Mouse (Mus musculus): ENCODE measurements around the gene Kcnh5. TPM values are rescaled to one million over a fixed set of nuclear protein-coding genes. Genes with fewer than 3 reads are reported as not detected.

Kcnh5 gene
- polyA plus RNA-seq, 1 experiment, result 0.02 TPM

DNA sequence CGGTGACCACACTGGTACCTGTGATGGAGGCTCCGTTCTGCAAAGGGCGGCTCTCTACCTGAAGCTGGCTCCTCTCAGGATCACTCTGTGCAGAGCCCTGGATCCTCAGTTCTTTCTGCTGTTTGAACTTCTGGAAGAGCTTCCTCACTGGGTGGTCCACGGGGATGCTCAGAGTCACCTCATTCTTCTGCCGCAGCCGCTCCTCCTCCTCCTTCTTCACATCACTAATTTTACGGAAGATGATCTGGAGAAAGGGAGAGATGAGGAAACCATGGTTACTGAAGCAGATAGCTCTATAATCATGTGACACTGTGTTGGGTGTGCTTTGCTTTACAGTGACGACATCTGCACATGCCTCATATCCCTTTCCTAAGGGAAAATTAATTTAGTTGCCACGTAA is 278.9 kb downstream of the Kcnh5 start:
- no peak overlapping the region for H3K4me2 ChIP-seq (ENCODE audit: low read depth)
- no peaks in the 10 kb centered on the region for H3K36me3 ChIP-seq (ENCODE audit: control insufficient read depth, insufficient read depth)
- no peak overlapping the region for H3K4me3 ChIP-seq
- no peak for TF ChIP-seq MAX (IDR thresholded peaks at IDR 0.05; ENCODE audit: low read depth)
- H3K27me3 ChIP-seq (ENCODE audit: control insufficient read depth, insufficient read depth, insufficient read length), result no peaks in the 10 kb centered on the region
- H3ac ChIP-seq (ENCODE audit: control insufficient read depth, insufficient read length), result no peak overlapping the region
- no peaks in the 10 kb centered on the region for H3K79me2 ChIP-seq (ENCODE audit: control insufficient read depth, insufficient read depth)

DNA sequence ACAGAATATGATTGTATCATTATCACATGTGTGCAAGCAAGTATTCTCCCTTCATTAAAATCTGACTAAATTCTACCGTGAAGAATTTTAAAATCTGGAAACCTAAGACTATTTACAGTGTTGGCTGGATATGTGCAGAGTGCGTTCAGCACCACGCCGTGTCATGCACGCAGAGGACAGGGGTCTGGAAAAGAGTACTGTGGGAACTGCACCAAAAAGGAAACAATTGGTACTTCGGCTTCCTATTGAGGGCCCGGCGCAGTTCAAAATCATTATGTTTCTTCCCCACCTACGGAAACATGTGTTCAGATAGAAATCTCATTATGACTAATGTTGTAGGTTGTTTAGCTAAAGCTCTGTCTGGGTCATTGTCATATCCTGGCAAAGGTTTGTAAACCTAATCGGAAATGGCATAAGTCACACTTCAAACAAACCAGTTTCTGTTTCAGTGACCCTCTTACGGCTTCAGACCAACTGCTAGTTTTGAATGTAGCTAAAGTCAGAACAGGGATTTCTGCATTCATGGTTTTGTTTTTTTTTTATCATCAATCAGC is 282.2 kb downstream of the Kcnh5 start:
- no peaks in the 10 kb centered on the region for H3K36me3 ChIP-seq (ENCODE audit: control insufficient read depth, insufficient read depth)
- H3K27me3 ChIP-seq (ENCODE audit: control insufficient read depth, insufficient read depth, insufficient read length), result no peaks in the 10 kb centered on the region
- H3K4me2 ChIP-seq (ENCODE audit: low read depth), result peak overlapping the region; percentile 56
- TF ChIP-seq TCF12 (IDR thresholded peaks at IDR 0.05; ENCODE audit: insufficient read depth, poor library complexity, severe bottlenecking), result no peak
- no peak for TF ChIP-seq TCF3 (IDR thresholded peaks at IDR 0.05; ENCODE audit: insufficient read length, low read depth)
- no peak for TF ChIP-seq MYOG (IDR thresholded peaks at IDR 0.05; ENCODE audit: control insufficient read depth in 1 of 3, insufficient read depth in 1 of 3, insufficient read length in 2 of 3, low read depth in 2 of 3)
- no peak for TF ChIP-seq REST (IDR thresholded peaks at IDR 0.05; ENCODE audit: insufficient read depth, insufficient read length)
- no peak for TF ChIP-seq POLR2AphosphoS2 (IDR thresholded peaks at IDR 0.05; ENCODE audit: insufficient read length, low read depth)
- TF ChIP-seq E2F4 (IDR thresholded peaks at IDR 0.05; ENCODE audit: insufficient read depth), result no peak
- no peak for TF ChIP-seq CEBPB (IDR thresholded peaks at IDR 0.05; ENCODE audit: insufficient read depth, poor library complexity, severe bottlenecking)
- no peak for TF ChIP-seq USF1 (IDR thresholded peaks at IDR 0.05; ENCODE audit: low read depth)
- TF ChIP-seq POLR2A (IDR thresholded peaks at IDR 0.05; ENCODE audit: insufficient read length, low read depth), result no peak
- TF ChIP-seq MYOD1 (IDR thresholded peaks at IDR 0.05; ENCODE audit: control insufficient read depth in 1 of 3, insufficient read length in 2 of 3, low read depth in 2 of 3), result no peak
- no peak for TF ChIP-seq MAX (IDR thresholded peaks at IDR 0.05; ENCODE audit: low read depth)
- no peak for TF ChIP-seq SRF (IDR thresholded peaks at IDR 0.05; ENCODE audit: control insufficient read depth, insufficient read length, low read depth)
- no peaks in the 10 kb centered on the region for H3K79me2 ChIP-seq (ENCODE audit: control insufficient read depth, insufficient read depth)
- H3ac ChIP-seq (ENCODE audit: control insufficient read depth, insufficient read length), result no peak overlapping the region
- no peak overlapping the region for H3K4me3 ChIP-seq

DNA sequence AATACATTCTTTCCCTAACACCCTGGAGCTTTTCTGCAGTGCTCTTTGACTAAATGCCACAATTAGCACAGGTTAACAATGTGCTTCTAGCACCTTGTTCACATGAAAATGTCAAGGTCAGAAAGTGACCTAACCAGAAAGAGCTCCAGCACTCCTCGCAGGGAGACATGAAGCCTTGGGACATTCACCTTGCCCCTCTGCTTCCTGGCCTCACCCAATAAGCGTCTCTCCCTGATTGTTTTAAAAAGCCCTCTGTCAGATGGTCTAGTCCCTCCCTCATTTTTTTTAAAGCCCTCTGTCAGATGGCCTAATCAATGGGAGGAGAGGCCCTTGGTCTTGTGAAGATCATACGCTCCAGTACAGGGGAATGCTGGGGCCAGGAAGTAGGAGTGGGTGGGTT is 287.7 kb downstream of the Kcnh5 start:
- no peak for TF ChIP-seq TCF3 (IDR thresholded peaks at IDR 0.05; ENCODE audit: insufficient read length, low read depth)
- no peak for TF ChIP-seq POLR2AphosphoS2 (IDR thresholded peaks at IDR 0.05; ENCODE audit: insufficient read length, low read depth)
- TF ChIP-seq SRF (IDR thresholded peaks at IDR 0.05; ENCODE audit: control insufficient read depth, insufficient read length, low read depth), result no peak
- no peak for TF ChIP-seq REST (IDR thresholded peaks at IDR 0.05; ENCODE audit: insufficient read depth, insufficient read length)
- no peak for TF ChIP-seq USF1 (IDR thresholded peaks at IDR 0.05; ENCODE audit: low read depth)
- TF ChIP-seq E2F4 (IDR thresholded peaks at IDR 0.05; ENCODE audit: insufficient read depth), result no peak
- TF ChIP-seq CEBPB (IDR thresholded peaks at IDR 0.05; ENCODE audit: insufficient read depth, poor library complexity, severe bottlenecking), result no peak
- no peak for TF ChIP-seq MAX (IDR thresholded peaks at IDR 0.05; ENCODE audit: low read depth)
- no peak for TF ChIP-seq POLR2A (IDR thresholded peaks at IDR 0.05; ENCODE audit: insufficient read length, low read depth)
- TF ChIP-seq TCF12 (IDR thresholded peaks at IDR 0.05; ENCODE audit: insufficient read depth, poor library complexity, severe bottlenecking), result no peak
- TF ChIP-seq MYOD1 (IDR thresholded peaks at IDR 0.05; ENCODE audit: control insufficient read depth in 1 of 3, insufficient read length in 2 of 3, low read depth in 2 of 3), result no peak
- TF ChIP-seq MYOG (IDR thresholded peaks at IDR 0.05; ENCODE audit: control insufficient read depth in 1 of 3, insufficient read depth in 1 of 3, insufficient read length in 2 of 3, low read depth in 2 of 3), result no peak
- Histone ChIP-seq H3K79me2 (ENCODE audit: control insufficient read depth, insufficient read depth) (no peaks in the 10 kb centered on the region), H3K4me2 (ENCODE audit: low read depth) (no peak overlapping the region), H3K4me3 (no peak overlapping the region), H3ac (ENCODE audit: control insufficient read depth, insufficient read length) (no peak overlapping the region), H3K27me3 (ENCODE audit: control insufficient read depth, insufficient read depth, insufficient read length) (no peaks in the 10 kb centered on the region), H3K36me3 (ENCODE audit: control insufficient read depth, insufficient read depth) (no peaks in the 10 kb centered on the region)

DNA sequence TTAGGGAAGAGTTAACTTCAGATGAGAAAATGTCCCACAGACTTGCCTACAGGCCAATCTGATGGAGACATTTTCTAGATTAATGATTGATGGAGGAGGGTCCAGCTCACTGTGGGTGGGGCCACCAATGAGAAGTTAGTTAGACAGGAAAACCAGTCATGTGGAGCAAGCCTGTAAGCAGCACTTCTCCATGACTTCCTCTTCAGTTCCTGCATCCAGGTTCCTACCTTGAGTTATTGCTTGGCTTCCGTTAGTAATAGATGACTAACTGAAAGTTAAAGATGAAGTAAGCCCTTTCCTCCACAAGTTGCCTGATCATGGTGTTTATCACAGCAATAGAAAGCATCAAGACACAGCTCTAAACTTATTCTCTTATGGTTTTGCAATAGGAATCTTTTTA is 290.1 kb downstream of the Kcnh5 start:
- H3ac ChIP-seq (ENCODE audit: control insufficient read depth, insufficient read length), result no peak overlapping the region

DNA sequence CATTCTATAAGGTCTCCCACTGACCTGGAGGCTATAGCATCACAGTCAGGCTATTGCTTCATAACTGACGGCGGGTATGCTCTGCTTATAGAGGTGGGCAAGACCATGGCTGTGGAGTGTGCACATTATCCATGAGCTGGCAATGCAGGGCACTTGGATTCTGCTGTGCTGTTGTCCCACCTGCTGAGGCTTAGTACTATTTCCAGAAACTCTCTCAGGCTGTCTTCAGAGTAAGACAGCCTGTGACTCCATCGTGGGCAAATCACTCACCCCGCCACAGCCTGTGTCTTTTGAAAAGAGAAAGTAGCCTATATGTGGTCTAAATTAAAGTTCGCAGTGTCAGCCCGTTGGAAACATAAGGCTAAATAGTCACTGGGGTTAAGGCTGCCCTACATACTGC is 295.8 kb downstream of the Kcnh5 start:
- H3K36me3 ChIP-seq (ENCODE audit: control insufficient read depth, insufficient read depth), result no peaks in the 10 kb centered on the region
- H3ac ChIP-seq (ENCODE audit: control insufficient read depth, insufficient read length), result no peak overlapping the region
- TF ChIP-seq TCF3 (IDR thresholded peaks at IDR 0.05; ENCODE audit: insufficient read length, low read depth) (no peak), TCF12 (IDR thresholded peaks at IDR 0.05; ENCODE audit: insufficient read depth, poor library complexity, severe bottlenecking) (no peak), MYOG (IDR thresholded peaks at IDR 0.05; ENCODE audit: control insufficient read depth in 1 of 3, insufficient read depth in 1 of 3, insufficient read length in 2 of 3, low read depth in 2 of 3) (no peak), POLR2AphosphoS2 (IDR thresholded peaks at IDR 0.05; ENCODE audit: insufficient read length, low read depth) (no peak), CEBPB (IDR thresholded peaks at IDR 0.05; ENCODE audit: insufficient read depth, poor library complexity, severe bottlenecking) (no peak), E2F4 (IDR thresholded peaks at IDR 0.05; ENCODE audit: insufficient read depth) (no peak), REST (IDR thresholded peaks at IDR 0.05; ENCODE audit: insufficient read depth, insufficient read length) (no peak), MAX (IDR thresholded peaks at IDR 0.05; ENCODE audit: low read depth) (no peak), SRF (IDR thresholded peaks at IDR 0.05; ENCODE audit: control insufficient read depth, insufficient read length, low read depth) (no peak), USF1 (IDR thresholded peaks at IDR 0.05; ENCODE audit: low read depth) (no peak), MYOD1 (IDR thresholded peaks at IDR 0.05; ENCODE audit: control insufficient read depth in 1 of 3, insufficient read length in 2 of 3, low read depth in 2 of 3) (no peak), POLR2A (IDR thresholded peaks at IDR 0.05; ENCODE audit: insufficient read length, low read depth) (no peak)
- H3K27me3 ChIP-seq (ENCODE audit: control insufficient read depth, insufficient read depth, insufficient read length), result no peaks in the 10 kb centered on the region
- no peak overlapping the region for H3K4me3 ChIP-seq
- no peak overlapping the region for H3K4me2 ChIP-seq (ENCODE audit: low read depth)
- no peaks in the 10 kb centered on the region for H3K79me2 ChIP-seq (ENCODE audit: control insufficient read depth, insufficient read depth)

More for the DNA sequence above, 290.1 kb downstream of the Kcnh5 start:
- Histone ChIP-seq H3K4me2 (ENCODE audit: low read depth) (no peak overlapping the region), H3K4me3 (no peak overlapping the region), H3K27me3 (ENCODE audit: control insufficient read depth, insufficient read depth, insufficient read length) (no peaks in the 10 kb centered on the region), H3K79me2 (ENCODE audit: control insufficient read depth, insufficient read depth) (no peaks in the 10 kb centered on the region), H3K36me3 (ENCODE audit: control insufficient read depth, insufficient read depth) (no peaks in the 10 kb centered on the region)
- TF ChIP-seq POLR2A (IDR thresholded peaks at IDR 0.05; ENCODE audit: insufficient read length, low read depth) (no peak), MYOG (IDR thresholded peaks at IDR 0.05; ENCODE audit: control insufficient read depth in 1 of 3, insufficient read depth in 1 of 3, insufficient read length in 2 of 3, low read depth in 2 of 3) (no peak), MAX (IDR thresholded peaks at IDR 0.05; ENCODE audit: low read depth) (no peak), TCF12 (IDR thresholded peaks at IDR 0.05; ENCODE audit: insufficient read depth, poor library complexity, severe bottlenecking) (no peak), REST (IDR thresholded peaks at IDR 0.05; ENCODE audit: insufficient read depth, insufficient read length) (no peak), USF1 (IDR thresholded peaks at IDR 0.05; ENCODE audit: low read depth) (no peak)
